Mouse (Mus musculus): ENCODE measurements around the gene Lenep.

Gene Lenep

GRCm38 (mm10) chr3:89378394-89379067, 24.1 kb downstream of the Lenep start:
- DNase-seq (ENCODE audit: low spot score in 2 of 2) = peak; percentile 66 to 73

GRCm38 (mm10) chr3:89377831-89378230, 24.8 kb downstream of the Lenep start:
- DNase-seq (ENCODE audit: low spot score in 2 of 2) = no peak

- DNase-seq (ENCODE audit: low spot score in 2 of 2) = no peak
Observed at GRCm38 (mm10) chr3:89373581-89374231, 28.9 kb downstream of the Lenep start.

- DNase-seq (ENCODE audit: low spot score in 2 of 2) = no peak
Observed at GRCm38 (mm10) chr3:89367338-89367737, 35.3 kb downstream of the Lenep start.

GRCm38 (mm10) chr3:89365486-89366414, 36.8 kb downstream of the Lenep start:
- no peak for DNase-seq (ENCODE audit: low spot score in 2 of 2)

- no peak for DNase-seq (ENCODE audit: low spot score in 2 of 2)
Observed at GRCm38 (mm10) chr3:89365153-89365485, 37.5 kb downstream of the Lenep start, which contains the start of gene Dcst1. Gene Dcst1 (minus strand): TSS chr3:89365253.

- no peak for DNase-seq (ENCODE audit: low spot score in 2 of 2)
Observed at GRCm38 (mm10) chr3:89364631-89365030, 38.0 kb downstream of the Lenep start.

GRCm38 (mm10) chr3:89361675-89362074, 40.9 kb downstream of the Lenep start, which contains the start of gene Dcst2:
Gene Dcst2 (plus strand): TSS chr3:89361975.
- DNase-seq (ENCODE audit: low spot score in 2 of 2) = no peak

GRCm38 (mm10) chr3:89360237-89360636, 42.4 kb downstream of the Lenep start:
- no peak for DNase-seq (ENCODE audit: low spot score in 2 of 2)

GRCm38 (mm10) chr3:89359630-89360029, 43.0 kb downstream of the Lenep start:
- DNase-seq (ENCODE audit: low spot score in 2 of 2) = no peak

- no peak for DNase-seq (ENCODE audit: low spot score in 2 of 2)
Observed at GRCm38 (mm10) chr3:89356029-89356428, 46.6 kb downstream of the Lenep start.

- DNase-seq (ENCODE audit: low spot score in 2 of 2) = no peak
Observed at GRCm38 (mm10) chr3:89355512-89355902, 47.1 kb downstream of the Lenep start.

- DNase-seq (ENCODE audit: low spot score in 2 of 2) = peak; percentile 94
Observed at GRCm38 (mm10) chr3:89354816-89355511, 47.6 kb downstream of the Lenep start.

GRCm38 (mm10) chr3:89351271-89351670, 51.3 kb downstream of the Lenep start:
- no peak for DNase-seq (ENCODE audit: low spot score in 2 of 2)
